Mouse (Mus musculus) WW6 (cell line): ENCODE data around the gene Hist2h4.

Experiments used
- DNase-seq: peaks from one replicate; pipeline ENCODE4 v3.0.0-alpha.2; 2013; ENCODE audit warnings: low read depth, low spot score

Hist2h4 gene

DNA sequence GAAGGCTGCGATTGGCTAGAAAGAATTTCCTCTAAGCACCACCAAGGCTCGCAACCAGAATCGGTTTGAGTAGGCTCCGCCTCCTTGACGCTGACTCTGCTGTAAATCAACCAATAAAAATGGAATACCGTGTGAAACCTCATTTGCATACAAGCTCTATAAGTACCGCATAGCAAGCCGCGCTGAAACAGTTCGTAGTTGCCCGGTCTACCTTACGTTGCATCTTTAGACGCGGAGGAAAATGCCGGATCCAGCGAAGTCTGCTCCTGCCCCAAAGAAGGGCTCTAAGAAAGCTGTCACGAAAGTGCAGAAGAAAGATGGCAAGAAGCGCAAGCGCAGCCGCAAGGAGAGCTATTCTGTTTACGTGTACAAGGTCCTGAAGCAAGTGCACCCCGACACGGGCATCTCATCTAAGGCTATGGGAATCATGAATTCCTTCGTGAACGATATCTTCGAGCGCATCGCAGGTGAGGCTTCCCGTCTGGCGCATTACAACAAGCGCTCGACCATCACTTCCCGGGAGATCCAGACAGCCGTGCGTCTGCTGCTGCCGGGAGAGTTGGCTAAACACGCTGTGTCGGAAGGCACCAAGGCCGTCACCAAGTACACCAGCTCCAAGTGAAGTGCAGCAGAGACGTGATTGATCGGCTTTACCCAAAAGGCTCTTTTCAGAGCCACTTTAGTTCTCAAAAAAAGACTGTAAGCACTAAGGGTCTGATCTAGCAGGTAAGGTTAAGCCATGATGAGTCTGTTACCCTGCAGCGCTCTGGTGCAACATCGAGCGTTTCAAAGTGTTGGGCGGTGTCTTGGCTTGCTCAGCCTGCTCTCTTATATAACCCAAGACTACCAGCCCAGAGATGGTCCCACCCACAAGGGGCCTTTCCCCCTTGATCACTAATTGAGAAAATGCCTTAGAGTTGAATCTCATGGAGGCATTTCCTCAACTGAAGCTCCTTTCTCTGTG is 6.7 kb upstream of the Hist2h4 start, which contains the start of gene Hist2h2bb:
Gene Hist2h2bb (plus strand): TSS at position 242 of the 964 bp plus-strand sequence.
- DNase-seq, result peak; percentile 93

DNA sequence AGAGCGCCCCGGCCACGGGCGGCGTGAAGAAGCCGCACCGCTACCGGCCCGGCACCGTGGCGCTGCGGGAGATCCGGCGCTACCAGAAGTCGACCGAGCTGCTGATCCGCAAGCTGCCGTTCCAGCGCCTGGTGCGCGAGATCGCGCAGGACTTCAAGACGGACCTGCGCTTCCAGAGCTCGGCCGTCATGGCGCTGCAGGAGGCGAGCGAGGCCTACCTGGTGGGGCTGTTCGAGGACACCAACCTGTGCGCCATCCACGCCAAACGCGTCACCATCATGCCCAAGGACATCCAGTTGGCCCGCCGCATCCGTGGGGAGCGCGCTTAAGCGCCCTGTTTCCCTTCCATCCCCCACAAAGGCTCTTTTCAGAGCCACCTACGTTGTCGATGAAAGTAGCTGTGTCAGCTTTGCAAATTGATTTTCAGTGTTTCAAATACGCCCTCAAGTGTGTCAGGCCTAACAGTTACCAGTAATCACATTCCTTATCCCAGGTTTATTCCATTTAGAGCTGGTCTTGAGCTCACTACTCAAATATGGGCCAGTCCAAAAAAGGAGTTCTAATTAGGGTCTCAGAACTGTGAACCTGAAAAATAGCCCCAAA is 5.8 kb upstream of the Hist2h4 start:
- DNase-seq, result peak; percentile 36

DNA sequence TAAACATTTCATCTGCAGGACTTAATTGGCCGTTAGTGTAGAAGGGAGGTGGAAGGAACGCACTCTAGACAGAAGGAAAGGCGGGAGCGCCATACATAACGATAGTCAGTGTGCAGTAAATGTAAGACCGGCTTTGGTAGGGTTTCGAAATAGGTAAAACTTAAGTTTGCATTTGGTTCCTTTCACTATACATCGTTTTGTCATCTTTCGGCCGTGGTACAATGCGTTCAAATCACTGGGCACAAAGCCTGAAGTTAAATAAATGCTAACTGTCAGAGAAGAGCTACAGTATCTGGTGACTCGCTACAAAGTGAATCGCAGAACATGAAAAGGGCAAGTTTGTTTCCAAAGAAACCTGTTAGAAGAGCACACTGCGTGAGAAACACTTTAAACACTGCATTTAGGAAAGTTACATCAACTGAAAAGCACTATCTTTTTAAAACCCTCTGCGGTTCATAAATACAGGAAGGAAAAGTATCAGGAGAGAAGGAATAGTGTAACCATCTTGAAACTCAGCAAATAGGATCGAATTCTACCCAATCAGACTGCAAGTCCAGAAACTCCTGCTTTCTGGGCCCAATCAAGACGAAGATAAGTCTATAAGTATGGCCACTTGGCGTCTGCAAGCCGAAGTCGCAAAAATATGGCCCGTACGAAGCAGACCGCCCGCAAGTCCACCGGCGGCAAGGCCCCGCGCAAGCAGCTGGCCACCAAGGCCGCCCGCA is 5.1 kb upstream of the Hist2h4 start, which contains the start of gene Hist2h3b:
Gene Hist2h3b (plus strand): TSS at position 604 of the 725 bp plus-strand sequence.
- peak; percentile 62 for DNase-seq

DNA sequence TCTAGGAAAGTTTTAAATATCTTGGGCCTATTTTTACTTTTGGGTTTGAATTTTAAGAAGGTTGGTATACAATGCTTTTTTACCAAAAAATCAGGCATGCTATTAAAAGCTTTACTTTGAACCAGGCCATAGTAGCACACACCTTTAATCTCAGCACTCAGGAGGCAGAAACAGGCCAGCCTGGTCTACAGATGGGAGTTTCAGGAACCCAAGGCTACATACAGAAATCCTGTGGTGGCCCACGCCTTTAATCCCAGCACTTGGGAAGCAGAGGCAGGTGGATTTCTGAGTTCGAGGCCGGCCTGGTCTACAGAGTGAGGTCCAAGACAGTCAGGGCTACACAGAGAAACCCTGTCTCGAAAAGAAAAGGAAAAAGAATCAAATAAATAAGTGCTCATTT is 4.4 kb upstream of the Hist2h4 start:
- DNase-seq, result no peak

DNA sequence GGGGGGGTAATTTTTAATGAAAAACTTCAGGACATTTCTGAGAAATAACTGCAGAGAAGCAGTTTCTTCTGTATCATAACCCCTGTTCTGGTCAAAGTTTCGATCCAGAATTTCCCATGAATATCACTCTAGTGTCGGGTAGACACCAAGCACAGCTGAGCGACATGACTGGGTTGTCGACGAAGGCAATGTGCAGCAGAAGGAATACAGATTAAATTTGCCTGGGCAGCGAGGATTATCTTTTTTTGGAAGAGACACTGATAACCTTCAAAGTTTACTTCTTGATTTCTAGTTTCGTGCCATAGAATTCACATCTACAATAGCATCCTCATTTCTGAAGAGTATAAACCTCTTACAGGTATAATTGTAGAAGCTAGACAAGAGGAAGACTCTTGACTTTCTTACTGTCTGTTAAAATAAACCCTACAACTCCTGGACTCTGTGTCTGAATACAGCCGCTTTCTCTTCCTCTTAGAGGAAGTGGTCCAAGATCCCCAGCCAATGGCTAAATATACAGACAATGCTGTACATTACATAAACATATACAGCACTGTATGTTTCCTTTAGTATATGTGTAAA is 3.1 kb upstream of the Hist2h4 start:
- DNase-seq, result no peak

DNA sequence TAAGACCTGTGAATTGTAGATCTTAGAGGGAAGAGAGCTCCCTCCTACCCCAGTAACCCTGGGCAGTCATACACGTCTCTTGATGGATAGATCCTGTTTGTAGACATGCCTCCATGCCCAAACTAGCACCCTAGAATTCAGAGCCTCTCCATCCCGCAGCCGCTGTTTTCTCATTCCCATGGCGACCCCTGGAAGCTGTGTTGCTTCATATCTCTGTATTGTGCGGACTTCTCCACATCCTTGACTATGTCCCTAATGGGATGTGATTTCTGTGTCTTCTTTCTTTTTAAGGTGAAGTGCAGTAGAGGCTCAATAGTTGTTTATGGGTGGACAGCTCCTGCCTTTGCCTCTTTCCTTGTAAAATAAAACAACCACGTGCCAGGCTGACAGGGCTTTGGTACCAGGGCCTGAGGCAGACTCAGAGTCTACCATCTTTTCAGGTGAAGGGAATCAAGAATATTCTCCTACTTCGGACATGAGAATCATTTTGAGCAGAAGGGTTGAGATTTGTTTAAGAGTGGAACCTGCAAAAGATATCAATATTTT is 1.4 kb upstream of the Hist2h4 start:
- no peak for DNase-seq

DNA sequence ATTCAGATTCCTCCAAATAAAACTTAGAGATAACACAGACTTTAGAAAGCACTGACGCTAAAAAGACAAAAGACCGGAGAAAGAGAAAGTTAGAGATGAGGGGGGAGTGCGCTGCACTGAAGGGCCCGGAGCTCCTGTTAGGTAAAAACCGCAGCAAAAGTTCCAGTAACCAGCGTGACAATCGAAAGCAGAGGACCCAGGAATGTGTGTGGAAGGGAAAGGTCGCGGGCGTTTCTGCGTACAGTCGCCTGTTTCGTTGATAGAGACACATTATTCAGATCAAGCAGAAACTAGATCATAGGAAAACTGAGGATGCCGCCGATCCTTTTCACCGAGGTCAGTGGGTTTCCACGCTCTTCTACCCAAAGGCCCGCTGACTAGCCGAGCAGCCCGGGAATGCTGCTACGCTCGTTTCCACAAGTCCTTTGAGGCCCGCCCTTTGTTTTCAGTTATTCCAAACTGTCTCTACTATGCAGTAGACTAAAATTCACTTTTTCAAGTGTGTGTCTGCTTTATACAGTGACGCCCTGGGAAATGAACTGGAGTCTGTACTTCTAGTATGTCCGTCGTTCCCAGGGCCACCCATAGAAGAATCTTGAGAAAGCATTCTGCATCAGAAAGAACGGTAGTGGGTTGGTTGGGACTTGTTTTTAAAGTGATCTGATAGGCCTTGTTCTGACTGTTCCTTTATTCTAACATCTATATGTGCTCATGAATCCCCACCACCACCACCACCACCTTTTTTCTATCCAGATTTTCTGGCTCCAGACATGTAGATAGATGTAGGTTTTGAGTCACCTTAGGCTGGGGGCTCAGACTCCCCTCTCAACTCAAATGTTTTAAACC is 670 bp upstream of the Hist2h4 start:
- no peak for DNase-seq

DNA sequence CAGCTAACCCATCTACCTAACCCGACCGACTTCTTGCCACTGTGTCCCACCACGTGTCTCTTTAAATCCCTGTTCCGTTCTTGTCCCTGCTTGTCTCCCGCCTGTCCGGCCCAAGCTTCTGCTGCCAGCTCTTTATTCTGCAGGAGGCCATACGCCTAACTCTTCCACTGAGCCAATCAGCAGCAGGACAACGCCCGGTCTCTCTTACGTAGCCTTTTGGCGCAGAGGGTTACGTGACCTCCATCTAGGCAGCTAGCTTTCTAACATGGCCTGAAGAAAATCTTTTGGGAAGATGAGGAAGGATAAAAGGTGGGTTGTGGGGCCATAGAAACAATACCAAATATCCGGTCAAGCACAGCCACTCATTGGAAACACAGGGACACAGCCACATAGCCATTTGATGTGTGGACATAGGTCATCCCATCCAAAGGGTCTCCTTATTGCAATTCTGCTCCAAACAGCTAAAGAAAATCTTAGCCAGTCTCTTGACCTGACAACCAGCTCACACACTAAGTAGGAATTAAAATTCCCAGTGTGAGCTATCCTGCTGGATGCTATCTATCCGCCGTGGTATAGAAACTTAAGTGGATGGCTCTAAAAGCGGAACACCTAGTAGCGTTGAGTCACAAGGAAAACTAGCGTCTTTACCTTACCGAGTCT is 765 bp downstream of the Hist2h4 start:
- peak; percentile 61 for DNase-seq

DNA sequence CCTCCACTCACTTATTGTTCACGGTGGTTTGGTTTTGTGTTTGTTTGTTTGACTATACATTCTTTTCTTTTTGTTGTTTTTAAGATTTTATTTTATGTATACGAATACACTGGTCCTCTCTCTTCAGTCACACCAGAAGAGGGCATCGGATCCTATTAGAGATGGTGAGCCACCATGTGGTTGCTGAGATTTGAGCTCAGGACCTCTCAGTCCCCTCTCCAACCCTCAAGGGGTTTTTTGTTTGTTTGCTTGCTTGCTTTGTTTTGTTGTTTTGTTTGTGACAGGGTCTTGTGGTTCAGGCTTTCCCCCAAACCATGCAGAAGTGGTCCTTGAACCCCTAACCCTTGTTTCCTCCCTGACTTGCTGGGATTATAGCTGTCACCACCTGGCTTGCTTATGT is 1.5 kb downstream of the Hist2h4 start:
- DNase-seq, result no peak

DNA sequence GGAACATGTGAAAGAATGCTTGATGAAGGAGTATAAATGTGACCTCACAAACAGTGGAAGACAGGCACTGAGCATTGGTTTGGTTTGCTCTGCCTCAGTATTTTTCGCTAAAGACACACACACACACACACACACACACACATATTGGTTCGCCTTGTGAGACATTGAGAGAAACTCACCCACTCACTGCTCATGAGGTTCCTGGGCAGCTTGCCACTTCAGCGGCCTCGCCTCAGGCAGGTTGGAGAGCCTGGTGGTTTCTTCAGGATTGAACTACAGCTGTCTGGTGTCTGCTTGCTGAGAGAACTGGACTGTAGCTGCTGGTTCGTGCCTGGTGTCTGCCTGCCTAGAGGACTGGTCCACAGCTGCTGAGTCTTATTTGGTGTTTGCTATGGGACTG is 2.9 kb downstream of the Hist2h4 start:
- no peak for DNase-seq

DNA sequence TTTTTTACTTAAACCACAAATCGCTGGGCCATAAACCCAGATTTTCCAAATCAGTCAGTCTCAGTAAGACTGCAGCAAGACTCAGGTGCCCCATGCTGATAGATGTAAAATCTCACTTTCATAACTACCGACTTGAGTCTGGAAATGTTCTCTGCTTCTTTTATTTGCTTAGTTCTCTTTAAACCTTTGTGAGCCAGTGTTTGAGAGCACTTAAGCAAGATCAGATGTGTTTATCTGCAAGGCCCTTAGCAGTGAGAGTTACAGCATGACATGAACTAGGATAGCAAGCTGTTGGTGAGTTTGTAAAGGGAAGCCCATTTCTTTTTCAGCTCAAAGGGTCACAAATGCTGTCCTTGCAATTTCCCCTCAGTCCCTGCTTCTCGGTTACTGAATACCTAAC is 5.9 kb downstream of the Hist2h4 start:
- DNase-seq, result no peak

DNA sequence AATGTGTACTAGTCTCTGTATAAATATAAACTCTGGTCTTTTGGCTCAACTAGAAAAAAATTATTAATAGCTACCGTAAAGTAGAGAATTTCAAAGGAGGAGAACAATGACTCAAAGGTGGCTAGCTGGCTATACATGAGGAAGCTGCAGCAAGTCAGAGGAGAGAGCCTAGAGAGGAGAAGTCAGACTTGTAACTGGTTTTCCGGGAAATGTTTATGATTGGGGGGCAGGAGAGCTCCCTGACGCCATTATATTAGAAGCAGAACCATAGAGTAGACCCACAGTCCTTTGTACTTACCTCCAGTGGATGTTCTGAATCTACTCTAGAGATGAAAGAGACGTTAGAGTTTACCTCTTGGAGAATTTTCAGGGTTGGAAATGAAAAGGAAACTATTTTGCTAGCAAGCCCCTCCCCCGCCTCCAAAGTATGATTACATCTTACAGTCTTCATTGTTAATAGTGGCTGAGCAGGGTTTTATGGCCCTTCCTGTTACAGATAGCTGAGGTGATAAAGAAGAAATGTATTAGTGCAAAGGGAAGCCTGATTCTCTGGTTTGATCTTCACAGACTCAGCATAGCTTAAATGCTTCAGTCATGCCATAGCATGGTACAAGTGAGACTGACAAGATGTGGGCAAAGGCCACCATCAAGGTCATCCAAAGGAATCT is 7.1 kb downstream of the Hist2h4 start:
- no peak for DNase-seq

DNA sequence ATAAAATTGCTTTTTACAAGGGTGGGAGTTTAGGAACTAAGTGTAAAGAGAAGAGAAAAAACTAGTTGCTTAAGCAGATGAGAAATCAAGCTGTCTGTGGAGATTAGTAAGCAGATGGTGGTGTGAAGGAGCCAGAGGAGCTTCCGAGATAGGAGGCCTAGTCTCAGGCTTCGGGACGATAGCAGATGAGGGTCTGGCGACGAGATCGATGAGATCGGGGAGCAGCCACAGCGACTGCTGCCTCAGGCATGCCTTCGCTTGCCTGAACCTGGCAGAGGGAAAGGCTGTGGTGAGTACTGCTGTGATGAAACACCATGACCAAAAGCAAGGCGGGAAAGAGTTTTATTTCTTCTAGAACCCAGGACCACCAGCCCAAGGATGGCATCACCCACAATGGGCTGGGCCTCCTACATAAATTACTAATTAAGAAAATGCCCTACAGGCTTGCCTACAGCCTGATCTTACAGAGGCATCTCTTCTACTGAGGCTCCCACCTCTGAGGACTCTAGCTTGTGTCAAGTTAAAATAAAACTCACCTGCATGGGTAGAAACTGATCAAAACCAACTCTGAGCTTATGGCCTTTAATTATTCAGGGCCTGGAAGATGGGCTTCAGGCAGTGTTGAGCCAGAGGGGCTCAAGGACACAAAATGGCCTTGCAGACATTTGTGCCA is 8.3 kb downstream of the Hist2h4 start:
- no peak for DNase-seq

DNA sequence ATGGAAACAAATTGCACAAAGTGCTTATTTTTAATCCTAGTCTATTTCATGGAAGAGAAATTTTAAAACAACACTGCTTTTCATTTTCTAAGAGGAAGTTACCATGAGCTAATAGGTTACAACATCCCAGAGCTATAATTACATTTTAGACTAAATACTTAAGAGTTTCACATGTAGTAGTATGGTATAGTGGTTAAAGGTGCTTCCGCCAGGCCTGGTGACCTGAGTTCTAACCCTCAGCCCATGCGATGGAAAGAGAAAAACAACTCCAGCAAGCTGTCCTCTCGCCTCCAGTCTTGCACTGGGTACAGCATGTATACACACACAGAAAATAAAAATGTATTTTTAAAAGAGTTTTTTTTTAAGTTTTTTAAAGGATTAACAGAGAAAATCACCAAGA is 11.3 kb downstream of the Hist2h4 start:
- DNase-seq, result no peak

DNA sequence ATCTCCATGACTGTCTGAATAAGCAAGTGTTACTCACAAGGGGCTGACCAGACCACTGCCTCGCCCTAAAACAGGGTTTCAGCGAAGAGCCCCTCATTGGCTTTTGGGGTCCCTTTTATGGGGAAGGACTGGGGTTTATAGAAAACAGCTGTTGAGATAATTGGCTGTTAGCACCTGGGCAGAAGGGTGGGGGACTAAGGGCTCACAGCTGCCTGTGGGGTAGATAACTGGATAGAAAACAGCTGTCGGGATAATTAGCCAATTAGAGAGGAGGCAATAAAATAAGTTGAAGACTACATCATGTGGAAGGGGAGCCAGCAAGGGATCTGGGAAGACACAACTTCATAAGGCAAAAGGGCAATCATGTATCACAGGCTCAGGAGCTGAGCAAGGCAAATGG is 12.2 kb downstream of the Hist2h4 start:
- DNase-seq, result no peak

DNA sequence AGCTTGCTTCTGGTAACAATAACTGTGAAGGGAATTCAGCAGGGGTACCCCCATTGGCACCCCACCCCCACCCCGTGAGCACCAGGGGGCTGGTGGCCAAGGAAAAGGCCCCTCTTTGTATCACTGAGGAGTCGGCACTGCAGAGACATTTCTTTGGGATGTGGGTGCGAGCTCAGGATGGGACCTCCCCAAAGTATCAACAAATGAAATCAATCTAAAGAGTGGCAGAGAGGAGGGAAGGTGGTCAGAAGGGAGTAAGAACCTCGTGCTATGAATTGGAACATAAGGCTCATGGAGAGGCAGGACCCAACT is 14.1 kb downstream of the Hist2h4 start:
- DNase-seq, result no peak

DNA sequence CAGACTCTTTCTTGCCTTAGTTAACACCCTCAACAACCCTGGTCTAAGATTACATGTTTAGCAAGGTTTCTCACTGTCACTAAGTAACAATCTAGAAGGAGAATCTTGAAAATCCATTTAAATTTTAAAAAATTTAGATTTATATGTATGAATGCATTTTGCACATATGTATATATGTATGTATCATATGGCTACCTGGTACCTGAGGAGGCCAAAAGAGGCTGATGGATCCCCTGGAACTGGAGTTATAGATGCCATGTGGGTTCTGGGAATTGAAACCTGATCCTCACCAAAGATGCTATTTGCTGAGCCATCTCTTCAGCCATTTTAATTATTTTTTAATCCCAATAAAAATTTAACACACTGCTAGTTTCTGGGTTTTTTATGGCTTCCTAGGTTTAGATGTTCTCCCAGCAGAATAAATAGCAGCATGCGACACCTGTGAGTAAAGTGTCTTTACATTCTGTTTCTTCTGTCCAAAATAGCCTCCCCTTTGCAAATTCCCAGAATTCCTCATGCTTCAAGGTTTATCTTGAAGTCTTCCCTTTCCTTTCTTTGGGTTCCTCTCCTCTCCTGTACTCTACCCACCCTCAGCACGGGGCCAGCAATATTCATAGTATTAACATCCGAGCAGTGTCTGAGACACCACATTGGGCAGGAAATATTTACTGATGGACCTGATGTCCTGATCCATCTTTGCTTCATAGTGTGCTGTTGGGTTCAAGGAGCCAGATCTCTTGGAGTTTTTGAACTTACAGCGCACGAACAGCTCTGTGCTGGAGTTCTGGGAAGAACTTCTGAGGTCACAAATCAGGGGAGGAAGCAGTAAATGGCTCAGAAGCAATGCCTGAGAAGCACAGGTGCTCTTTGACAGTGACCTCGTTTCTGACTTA is 14.7 kb downstream of the Hist2h4 start:
- no peak for DNase-seq
